Mouse (Mus musculus): ENCODE measurements around the gene Ubtd1. TPM values are rescaled to one million over a fixed set of nuclear protein-coding genes. Genes with fewer than 3 reads are reported as not detected.

The Ubtd1 gene
- total and polyA plus RNA-seq, 3 experiments, result 3.4 to 5.8 (median 3.6) TPM

DNA sequence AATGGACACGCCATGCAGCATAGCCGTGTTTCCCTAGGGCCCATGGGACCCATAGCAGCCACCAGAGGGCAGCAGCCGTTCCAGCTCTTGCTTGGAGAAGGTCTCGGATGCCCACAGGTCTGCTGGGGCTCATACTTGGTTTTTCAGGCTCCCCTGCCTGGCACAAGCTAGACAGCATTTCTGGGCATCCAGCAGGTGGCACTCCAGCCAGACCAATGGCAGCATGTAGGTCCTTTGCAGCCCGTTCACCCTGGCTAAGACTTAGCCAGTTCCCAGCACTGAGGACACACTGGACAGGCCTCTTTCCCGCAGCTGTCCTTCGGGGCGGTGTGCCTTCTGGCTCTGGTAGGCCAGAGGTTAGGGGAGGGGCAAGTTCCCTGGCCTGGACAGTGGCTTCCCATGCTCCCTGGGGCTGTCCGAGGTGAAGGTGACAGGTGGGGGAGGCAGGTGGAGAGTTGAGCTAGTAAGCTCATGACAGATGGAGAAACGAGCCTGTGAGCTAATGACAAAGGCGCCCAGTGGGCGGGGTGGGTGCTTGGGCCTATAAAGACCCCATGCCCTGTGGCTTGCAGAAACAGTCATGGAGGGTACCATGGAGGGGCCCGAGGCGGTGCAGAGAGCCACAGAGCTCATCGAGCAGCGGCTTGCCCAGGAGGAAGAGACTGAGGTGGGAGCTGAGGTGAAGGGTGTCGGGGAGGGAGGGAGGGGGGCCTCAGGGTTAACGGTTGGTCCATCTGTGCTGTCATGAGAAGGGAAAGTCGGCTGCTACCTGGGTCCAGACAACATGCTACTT lies 54.1 kb downstream of the Ubtd1 start, which contains the start of gene Ankrd2:
Gene Ankrd2 (plus strand): TSS at position 545 of the 793 bp plus-strand sequence.
- H3K27me3 ChIP-seq (replicated peaks), result peaks cover 27% of the 10 kb centered on the region
- H3K4me1 ChIP-seq (ENCODE audit: control insufficient read depth in 1 of 2, insufficient read depth in 2 of 2), result peaks cover 0 to 3% of the 10 kb centered on the region in 2 experiments; a peak in 2 of 4 replicates
- in situ Hi-C loops (cut with MboI; ENCODE audit: low pct_ligation_motif_present, low pct_unique_long_range_greater_than_20kb, low sequenced_read_pairs) (no loop called here), dilution Hi-C loops (cut with MboI; ENCODE audit: extremely low pct_ligation_motif_present, extremely low pct_unique_long_range_greater_than_20kb, low sequenced_read_pairs) (no loop called here)
- TF ChIP-seq TCF12 (IDR thresholded peaks at IDR 0.05; ENCODE audit: low read depth, low read length) (0 out of 2 replicates have a peak, but pooled peaks have one; percentile 19), IRF4 (IDR thresholded peaks at IDR 0.05; ENCODE audit: low read depth, low read length) (0 out of 2 replicates have a peak, but pooled peaks have one; percentile 27), CHD2 (IDR thresholded peaks at IDR 0.05; ENCODE audit: low read length) (no peak), MYC (IDR thresholded peaks at IDR 0.05; ENCODE audit: low read depth, low read length) (0 out of 2 replicates have a peak, but pooled peaks have one; percentile 27), SMC3 (IDR thresholded peaks at IDR 0.05; ENCODE audit: low read depth, low read length) (peak; percentile 82), BHLHE40 (IDR thresholded peaks at IDR 0.05; ENCODE audit: low read depth, low read length) (0 out of 2 replicates have a peak, but pooled peaks have one; percentile 17), NRF1 (IDR thresholded peaks at IDR 0.05; ENCODE audit: low read depth, low read length) (no peak), RAD21 (IDR thresholded peaks at IDR 0.05; ENCODE audit: low read depth, low read length) (peak; percentile 64), ZC3H11A (IDR thresholded peaks at IDR 0.05; ENCODE audit: low read depth, low read length) (peak; percentile 34; the same call in 1 of the 2 replicates), CTCF (conservative IDR thresholded peaks at IDR 0.05 in 1 of 2, IDR thresholded peaks at IDR 0.05 in 1 of 2; ENCODE audit: low read depth in 2 of 2, low read length in 2 of 2) (peak; percentile 71 to 90)
- H3K9me3 ChIP-seq (replicated peaks; ENCODE audit: low read length), result no peaks in the 10 kb centered on the region
- peak; percentile 73 for DNase-seq (ENCODE audit: extremely low read depth)
- H3K36me3 ChIP-seq (replicated peaks in 1 of 2; ENCODE audit: control insufficient read depth in 1 of 2, insufficient read depth in 1 of 2, low read length in 1 of 2), result peaks cover 0 to 30% of the 10 kb centered on the region in 2 experiments
- H3K9ac ChIP-seq (ENCODE audit: insufficient read depth, low read depth), result no peak within 1 kb of the TSS
- H3K4me3 ChIP-seq (replicated peaks in 1 of 3; ENCODE audit: low read depth in 2 of 3, low read length in 2 of 3, poor library complexity in 1 of 3), result no peak within 1 kb of the TSS
- H3K4me2 ChIP-seq (ENCODE audit: insufficient read depth, low read depth, poor library complexity, severe bottlenecking), result no peak within 1 kb of the TSS
- no peak within 1 kb of the TSS for H3K27ac ChIP-seq (ENCODE audit: insufficient read depth, low read depth)
- H3K79me2 ChIP-seq (replicated peaks; ENCODE audit: control insufficient read depth, extremely low read depth, insufficient read depth, poor library complexity, severe bottlenecking), result no peaks in the 10 kb centered on the region

DNA sequence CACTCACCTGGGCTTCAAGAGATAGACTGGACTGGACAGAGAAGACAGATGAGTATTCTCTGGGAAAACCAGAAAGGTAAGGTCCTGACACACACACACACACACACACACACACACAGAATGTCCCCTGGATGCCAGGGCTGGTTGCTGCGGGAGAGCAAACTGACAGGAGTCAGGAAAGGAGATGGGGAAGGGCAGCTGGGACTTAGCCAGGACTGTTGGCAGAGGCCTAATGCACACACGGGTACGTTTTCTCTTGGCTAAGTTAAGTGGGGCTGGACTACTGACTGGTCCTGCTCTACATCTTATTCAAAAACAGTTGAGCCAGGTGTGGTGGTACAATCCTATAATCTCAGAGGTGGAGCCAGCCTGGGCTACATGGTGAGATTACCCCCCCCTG lies 54.8 kb downstream of the Ubtd1 start:
- no peak overlapping the region for H3K27ac ChIP-seq (ENCODE audit: insufficient read depth, low read depth)
- H3K36me3 ChIP-seq (replicated peaks in 1 of 2; ENCODE audit: control insufficient read depth in 1 of 2, insufficient read depth in 1 of 2, low read length in 1 of 2), result peaks cover 0 to 30% of the 10 kb centered on the region in 2 experiments
- peaks cover 29% of the 10 kb centered on the region for H3K27me3 ChIP-seq (replicated peaks)
- peaks cover 0 to 3% of the 10 kb centered on the region in 2 experiments; a peak in 2 of 4 replicates for H3K4me1 ChIP-seq (ENCODE audit: control insufficient read depth in 1 of 2, insufficient read depth in 2 of 2)
- no peaks in the 10 kb centered on the region for H3K9me3 ChIP-seq (replicated peaks; ENCODE audit: low read length)
- TF ChIP-seq NRF1 (IDR thresholded peaks at IDR 0.05; ENCODE audit: low read depth, low read length), result no peak
- H3K4me2 ChIP-seq (ENCODE audit: insufficient read depth, low read depth, poor library complexity, severe bottlenecking), result no peak overlapping the region
- no peak for DNase-seq (ENCODE audit: extremely low read depth)
- dilution Hi-C loops (cut with MboI; ENCODE audit: extremely low pct_ligation_motif_present, extremely low pct_unique_long_range_greater_than_20kb, low sequenced_read_pairs) (no loop called here), in situ Hi-C loops (cut with MboI; ENCODE audit: low pct_ligation_motif_present, low pct_unique_long_range_greater_than_20kb, low sequenced_read_pairs) (no loop called here)
- H3K9ac ChIP-seq (ENCODE audit: insufficient read depth, low read depth), result no peak overlapping the region
- no peak overlapping the region for H3K4me3 ChIP-seq (replicated peaks in 1 of 3; ENCODE audit: low read depth in 2 of 3, low read length in 2 of 3, poor library complexity in 1 of 3)
- no peaks in the 10 kb centered on the region for H3K79me2 ChIP-seq (replicated peaks; ENCODE audit: control insufficient read depth, extremely low read depth, insufficient read depth, poor library complexity, severe bottlenecking)

DNA sequence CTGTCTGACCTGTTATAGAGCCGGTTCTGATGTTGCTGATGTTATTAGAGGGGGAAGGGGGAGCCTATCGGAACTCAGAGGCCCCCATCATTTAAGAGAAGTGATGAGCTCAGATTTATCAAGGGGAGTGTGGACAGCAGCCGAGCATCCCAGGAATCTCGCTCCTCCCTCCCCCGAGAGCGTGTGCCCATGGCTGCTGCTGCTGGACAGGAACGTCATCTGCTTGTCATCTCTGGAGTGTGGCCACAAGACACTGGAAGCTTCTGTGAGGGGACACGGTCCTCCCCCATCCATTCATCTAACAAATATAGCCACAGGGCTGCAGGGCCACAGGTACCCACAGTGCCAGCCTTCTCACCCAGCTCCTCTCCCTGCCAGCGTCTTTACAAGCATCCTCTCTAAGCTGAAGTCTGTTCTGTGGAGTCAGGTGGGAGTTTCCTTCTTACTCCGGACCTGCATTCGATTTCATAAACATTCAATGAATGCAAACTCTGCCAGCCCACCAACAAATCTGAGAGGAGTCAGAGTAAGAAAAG lies 55.7 kb downstream of the Ubtd1 start:
- no peak for DNase-seq (ENCODE audit: extremely low read depth)
- in situ Hi-C loops (cut with MboI; ENCODE audit: low pct_ligation_motif_present, low pct_unique_long_range_greater_than_20kb, low sequenced_read_pairs), result no loop called here
- no peaks in the 10 kb centered on the region for H3K79me2 ChIP-seq (replicated peaks; ENCODE audit: control insufficient read depth, extremely low read depth, insufficient read depth, poor library complexity, severe bottlenecking)

More for the DNA sequence above, 55.7 kb downstream of the Ubtd1 start:
- no peak overlapping the region for H3K9ac ChIP-seq (ENCODE audit: insufficient read depth, low read depth)
- H3K4me3 ChIP-seq (replicated peaks in 1 of 3; ENCODE audit: low read depth in 2 of 3, low read length in 2 of 3, poor library complexity in 1 of 3), result no peak overlapping the region
- no peak for TF ChIP-seq USF2 (conservative IDR thresholded peaks at IDR 0.05; ENCODE audit: low read depth, low read length)
- peaks cover 0 to 23% of the 10 kb centered on the region in 2 experiments for H3K36me3 ChIP-seq (replicated peaks in 1 of 2; ENCODE audit: control insufficient read depth in 1 of 2, insufficient read depth in 1 of 2, low read length in 1 of 2)
- dilution Hi-C loops (cut with MboI; ENCODE audit: extremely low pct_ligation_motif_present, extremely low pct_unique_long_range_greater_than_20kb, low sequenced_read_pairs), result no loop called here
- H3K27me3 ChIP-seq (replicated peaks), result peaks cover 37% of the 10 kb centered on the region
- H3K4me2 ChIP-seq (ENCODE audit: insufficient read depth, low read depth, poor library complexity, severe bottlenecking), result no peak overlapping the region
- no peaks in the 10 kb centered on the region for H3K9me3 ChIP-seq (replicated peaks; ENCODE audit: low read length)
- no peak overlapping the region for H3K27ac ChIP-seq (ENCODE audit: insufficient read depth, low read depth)
- H3K4me1 ChIP-seq (ENCODE audit: control insufficient read depth in 1 of 2, insufficient read depth in 2 of 2), result peaks cover 0 to 3% of the 10 kb centered on the region in 2 experiments; a peak in 2 of 4 replicates

All from CH12.LX (cell line).